Mouse (Mus musculus) limb, embryonic 10.5 days (tissue): ENCODE measurements at regions not wholly inside any gene's neighbourhood (a gene's known extent, or its start where the extent isn't known, plus 50 kb on each side); places are given as distances from the start of the nearest gene placed in this dataset.
A peak's percentile ranks its signal among the peaks of the same experiment; 100 is the strongest.

ENCODE experiments used
- DNase-seq: peaks from one replicate; pipeline ENCODE4 v3.0.0-alpha.2; 2017; ENCODE audit warnings: low spot score
- H3K27ac ChIP-seq: fragments of 300-500 bp; sonication (generic); 2 replicates; pipeline ENCODE4 v1.5.1; 2016; ENCODE audit warnings: mild to moderate bottlenecking
- H3K27me3 ChIP-seq: fragments of 300-500 bp; sonication (generic); 2 replicates; pipeline ENCODE4 v1.6.1; 2016; ENCODE audit warnings: low read depth, mild to moderate bottlenecking; ENCODE audit not compliant: poor library complexity, severe bottlenecking
- H3K36me3 ChIP-seq: fragments of 300-500 bp; sonication (generic); 2 replicates; pipeline ENCODE4 v1.6.1; 2016; ENCODE audit warnings: mild to moderate bottlenecking, moderate library complexity
- H3K4me1 ChIP-seq: fragments of 300-500 bp; sonication (generic); 2 replicates; pipeline ENCODE4 v1.6.1; 2016
- H3K4me3 ChIP-seq: fragments of 300-500 bp; sonication (generic); 2 replicates; pipeline ENCODE4 v1.5.1; 2016; ENCODE audit warnings: mild to moderate bottlenecking, moderate library complexity
- H3K9me3 ChIP-seq: fragments of 300-500 bp; sonication (generic); replicated peaks from 2 replicates; pipeline ENCODE4 v1.6.1; 2016; ENCODE audit warnings: mild to moderate bottlenecking
- whole genome bisulfite sequencing: fragments of 180-500 bp; shearing (Covaris S2); methylation state at CpG from one replicate; pipeline ENCODE4 v1.1.7; 2016; 5-methylcytosine and 5-hydroxymethylcytosine counted together

- Histone ChIP-seq H3K4me3 (no peak overlapping the region), H3K27ac (no peak overlapping the region), H3K36me3 (no peaks in the 10 kb centered on the region), H3K4me1 (no peaks in the 10 kb centered on the region), H3K9me3 (no peaks in the 10 kb centered on the region), H3K27me3 (no peaks in the 10 kb centered on the region)
- 91% methylated on average over 8 of the region's 8 CpGs for WGBS
- no peak for DNase-seq
Measured at GRCm38 (mm10) chr10:91988364-91988763, 733.9 kb downstream of the Nedd1 start.

GRCm38 (mm10) chr10:91979841-91980240, 742.4 kb downstream of the Nedd1 start:
- WGBS: 97% methylated on average over 2 of the region's 2 CpGs
- no peaks in the 10 kb centered on the region for H3K4me1 ChIP-seq
- DNase-seq: no peak

GRCm38 (mm10) chr10:91971951-91972350, 750.3 kb downstream of the Nedd1 start:
- Histone ChIP-seq H3K27ac (no peak overlapping the region), H3K36me3 (no peaks in the 10 kb centered on the region), H3K4me3 (no peak overlapping the region), H3K9me3 (no peaks in the 10 kb centered on the region), H3K4me1 (no peaks in the 10 kb centered on the region), H3K27me3 (no peaks in the 10 kb centered on the region)
- WGBS: 95% methylated on average over 2 of the region's 2 CpGs
- DNase-seq: no peak

More at GRCm38 (mm10) chr10:91979841-91980240, 742.4 kb downstream of the Nedd1 start:
- no peak overlapping the region for H3K27ac ChIP-seq
- no peaks in the 10 kb centered on the region for H3K36me3 ChIP-seq
- no peak overlapping the region for H3K4me3 ChIP-seq
- no peaks in the 10 kb centered on the region for H3K9me3 ChIP-seq
- H3K27me3 ChIP-seq: no peaks in the 10 kb centered on the region

- Histone ChIP-seq H3K27me3 (no peaks in the 10 kb centered on the region), H3K9me3 (no peaks in the 10 kb centered on the region), H3K27ac (no peak overlapping the region), H3K4me3 (no peak overlapping the region), H3K36me3 (no peaks in the 10 kb centered on the region), H3K4me1 (no peaks in the 10 kb centered on the region)
- 90% methylated on average over 18 of the region's 18 CpGs for WGBS
- DNase-seq: no peak
Measured at GRCm38 (mm10) chr10:91967570-91968310, 754.5 kb downstream of the Nedd1 start.

GRCm38 (mm10) chr10:91959734-91960492, 762.3 kb downstream of the Nedd1 start:
- no peaks in the 10 kb centered on the region for H3K4me1 ChIP-seq
- no peaks in the 10 kb centered on the region for H3K27me3 ChIP-seq
- 86% methylated on average over 6 of the region's 6 CpGs for WGBS
- no peak overlapping the region for H3K27ac ChIP-seq
- H3K9me3 ChIP-seq: no peaks in the 10 kb centered on the region
- no peak for DNase-seq
- no peak overlapping the region for H3K4me3 ChIP-seq
- no peaks in the 10 kb centered on the region for H3K36me3 ChIP-seq

GRCm38 (mm10) chr10:91953078-91953477, 769.1 kb downstream of the Nedd1 start:
- no peaks in the 10 kb centered on the region for H3K36me3 ChIP-seq
- no peaks in the 10 kb centered on the region for H3K4me1 ChIP-seq
- no peak for DNase-seq
- H3K4me3 ChIP-seq: no peak overlapping the region
- H3K27ac ChIP-seq: no peak overlapping the region
- WGBS: 82% methylated on average over 1 of the region's 1 CpGs
- H3K27me3 ChIP-seq: no peaks in the 10 kb centered on the region
- no peaks in the 10 kb centered on the region for H3K9me3 ChIP-seq

GRCm38 (mm10) chr10:91923626-91924025, 742.5 kb upstream of the Tmpo start:
- Histone ChIP-seq H3K4me3 (no peak overlapping the region), H3K9me3 (no peaks in the 10 kb centered on the region), H3K27me3 (no peaks in the 10 kb centered on the region), H3K36me3 (no peaks in the 10 kb centered on the region), H3K4me1 (no peaks in the 10 kb centered on the region), H3K27ac (no peak overlapping the region)
- DNase-seq: no peak
- WGBS: 67% methylated on average over 3 of the region's 3 CpGs

GRCm38 (mm10) chr10:91889864-91890263, 708.7 kb upstream of the Tmpo start:
- no peak for DNase-seq
- Histone ChIP-seq H3K36me3 (no peaks in the 10 kb centered on the region), H3K9me3 (no peaks in the 10 kb centered on the region), H3K4me3 (no peak overlapping the region), H3K27me3 (no peaks in the 10 kb centered on the region), H3K4me1 (no peaks in the 10 kb centered on the region), H3K27ac (no peak overlapping the region)
- 89% methylated on average over 6 of the region's 6 CpGs for WGBS

GRCm38 (mm10) chr10:91888537-91888936, 707.4 kb upstream of the Tmpo start:
- Histone ChIP-seq H3K4me3 (no peak overlapping the region), H3K27me3 (no peaks in the 10 kb centered on the region), H3K9me3 (no peaks in the 10 kb centered on the region), H3K4me1 (no peaks in the 10 kb centered on the region), H3K27ac (no peak overlapping the region), H3K36me3 (no peaks in the 10 kb centered on the region)
- WGBS: 85% methylated on average over 4 of the region's 4 CpGs
- no peak for DNase-seq

GRCm38 (mm10) chr10:91883155-91883554, 702.0 kb upstream of the Tmpo start:
- 61% methylated on average over 5 of the region's 5 CpGs for WGBS
- H3K4me1 ChIP-seq: no peaks in the 10 kb centered on the region
- DNase-seq: peak; percentile 31
- H3K36me3 ChIP-seq: no peaks in the 10 kb centered on the region
- no peak overlapping the region for H3K4me3 ChIP-seq
- no peak overlapping the region for H3K27ac ChIP-seq
- H3K9me3 ChIP-seq: no peaks in the 10 kb centered on the region
- no peaks in the 10 kb centered on the region for H3K27me3 ChIP-seq

- 87% methylated on average over 4 of the region's 4 CpGs for whole genome bisulfite sequencing
Measured at GRCm38 (mm10) chr10:91882481-91882880, 701.4 kb upstream of the Tmpo start.

GRCm38 (mm10) chr10:91881521-91882228, 700.6 kb upstream of the Tmpo start:
- Histone ChIP-seq H3K4me3 (no peak overlapping the region), H3K27ac (no peak overlapping the region), H3K27me3 (no peaks in the 10 kb centered on the region), H3K36me3 (no peaks in the 10 kb centered on the region), H3K4me1 (no peaks in the 10 kb centered on the region), H3K9me3 (no peaks in the 10 kb centered on the region)
- WGBS: 67% methylated on average over 9 of the region's 9 CpGs
- DNase-seq: no peak

More at GRCm38 (mm10) chr10:91882481-91882880, 701.4 kb upstream of the Tmpo start:
- Histone ChIP-seq H3K9me3 (no peaks in the 10 kb centered on the region), H3K27ac (no peak overlapping the region), H3K4me3 (no peak overlapping the region), H3K36me3 (no peaks in the 10 kb centered on the region), H3K4me1 (no peaks in the 10 kb centered on the region), H3K27me3 (no peaks in the 10 kb centered on the region)
- DNase-seq: no peak

GRCm38 (mm10) chr10:91875450-91875849, 694.3 kb upstream of the Tmpo start:
- DNase-seq: no peak
- Histone ChIP-seq H3K36me3 (no peaks in the 10 kb centered on the region), H3K27ac (no peak overlapping the region), H3K4me3 (no peak overlapping the region), H3K27me3 (no peaks in the 10 kb centered on the region), H3K9me3 (no peaks in the 10 kb centered on the region), H3K4me1 (no peaks in the 10 kb centered on the region)
- 94% methylated on average over 3 of the region's 3 CpGs for WGBS
